Mouse (Mus musculus): Measurements from ENCODE around the gene Zbtb43. TPM values are rescaled to one million over a fixed set of nuclear protein-coding genes. Genes with fewer than 3 reads are reported as not detected.

Zbtb43 gene
- polyA plus RNA-seq, 1 experiment: 16.7 TPM

DNA sequence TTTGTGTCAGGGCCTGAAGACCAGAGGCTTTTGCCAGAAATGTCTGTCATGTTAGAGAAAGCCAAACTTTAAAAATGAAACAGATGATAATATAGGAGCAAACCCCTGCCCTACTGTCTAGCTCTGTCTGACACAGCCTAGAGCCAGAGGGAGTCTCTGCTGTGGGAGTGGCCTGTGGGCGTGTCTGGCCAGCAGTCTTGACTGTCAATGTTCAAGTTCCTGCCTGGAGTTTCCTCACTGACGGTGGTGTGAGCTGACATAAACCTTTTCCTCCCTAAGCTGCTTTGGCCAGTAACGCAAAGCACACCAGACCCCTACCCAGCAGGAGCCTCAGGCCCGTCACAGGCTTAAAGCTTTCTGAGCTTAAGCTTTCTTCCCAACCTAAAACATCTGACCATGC is 16.2 kb downstream of the Zbtb43 start:
- WGBS: 81% methylated on average over 4 of the region's 4 CpGs
- no peaks in the 10 kb centered on the region for H3K4me1 ChIP-seq (replicated peaks; ENCODE audit: control insufficient read depth, insufficient read depth, low read length)
- H3K36me3 ChIP-seq (ENCODE audit: control insufficient read depth, insufficient read depth, low read length): peaks cover 50% of the 10 kb centered on the region
- TF ChIP-seq POLR2A (IDR thresholded peaks at IDR 0.05; ENCODE audit: control insufficient read depth, extremely low read depth, insufficient read depth, low read length, poor library complexity) (no peak), CTCF (IDR thresholded peaks at IDR 0.05; ENCODE audit: borderline replicate concordance, control insufficient read depth, extremely low read depth, insufficient read depth, low read length, poor library complexity) (no peak)
- no peak overlapping the region for H3K4me3 ChIP-seq (ENCODE audit: control insufficient read depth, insufficient read depth, low read length)
- no peak for DNase-seq
- no peaks in the 10 kb centered on the region for H3K27me3 ChIP-seq (ENCODE audit: control insufficient read depth, insufficient read depth, low read length)
- H3K27ac ChIP-seq (ENCODE audit: control insufficient read depth, insufficient read depth, low read length): no peak overlapping the region

DNA sequence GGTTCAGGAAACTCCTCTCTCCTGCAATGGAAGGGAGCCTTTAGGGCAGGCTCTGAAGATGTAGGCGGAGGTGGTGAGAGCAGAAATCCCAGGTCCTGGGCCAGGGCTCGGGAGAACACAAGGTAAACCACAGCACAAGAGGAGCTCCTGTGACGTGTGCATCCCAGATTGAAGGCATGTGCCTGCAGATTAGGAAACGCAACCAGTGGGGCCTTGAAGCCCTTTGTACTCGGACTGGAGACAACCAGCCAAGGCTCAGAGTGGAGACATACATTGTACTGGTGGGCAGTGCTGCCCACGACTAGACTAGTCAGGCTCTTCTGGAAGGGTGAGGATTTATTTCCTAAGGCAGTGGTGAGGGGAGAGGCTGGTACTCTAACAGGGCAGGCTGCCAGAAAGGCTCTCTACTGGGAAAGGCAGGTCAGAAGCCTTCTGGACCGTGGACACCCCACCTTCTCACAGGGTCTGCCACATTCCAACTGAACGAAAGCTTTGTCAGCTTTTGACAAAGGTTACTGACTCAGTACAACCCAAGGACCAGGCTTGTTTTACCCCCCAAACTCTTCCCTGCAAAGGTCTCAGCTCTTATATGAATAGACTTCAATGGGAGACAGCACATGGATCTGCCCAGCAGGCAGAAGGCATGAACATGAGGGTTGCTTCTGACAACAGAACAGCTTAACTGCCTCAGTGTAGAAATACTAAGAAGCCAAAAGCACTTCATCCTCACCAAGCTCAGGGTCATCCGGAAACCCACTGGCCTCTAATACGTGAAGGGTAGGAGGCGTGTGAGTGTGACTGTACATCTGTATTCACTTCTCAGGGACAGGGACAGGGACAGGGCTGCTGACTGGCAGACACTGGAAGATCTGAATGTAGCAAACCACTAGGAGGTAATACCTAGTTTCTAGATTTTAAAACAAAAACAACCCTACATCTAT is 17.1 kb downstream of the Zbtb43 start:
- Histone ChIP-seq H3K27ac (ENCODE audit: control insufficient read depth, insufficient read depth, low read length) (no peak overlapping the region), H3K4me3 (ENCODE audit: control insufficient read depth, insufficient read depth, low read length) (no peak overlapping the region), H3K36me3 (ENCODE audit: control insufficient read depth, insufficient read depth, low read length) (peaks cover 50% of the 10 kb centered on the region), H3K4me1 (replicated peaks; ENCODE audit: control insufficient read depth, insufficient read depth, low read length) (no peaks in the 10 kb centered on the region), H3K27me3 (ENCODE audit: control insufficient read depth, insufficient read depth, low read length) (no peaks in the 10 kb centered on the region)
- DNase-seq: no peak
- 95% methylated on average over 11 of the region's 11 CpGs for WGBS
- no peak for TF ChIP-seq POLR2A (IDR thresholded peaks at IDR 0.05; ENCODE audit: control insufficient read depth, extremely low read depth, insufficient read depth, low read length, poor library complexity)
- TF ChIP-seq CTCF (IDR thresholded peaks at IDR 0.05; ENCODE audit: borderline replicate concordance, control insufficient read depth, extremely low read depth, insufficient read depth, low read length, poor library complexity): no peak

DNA sequence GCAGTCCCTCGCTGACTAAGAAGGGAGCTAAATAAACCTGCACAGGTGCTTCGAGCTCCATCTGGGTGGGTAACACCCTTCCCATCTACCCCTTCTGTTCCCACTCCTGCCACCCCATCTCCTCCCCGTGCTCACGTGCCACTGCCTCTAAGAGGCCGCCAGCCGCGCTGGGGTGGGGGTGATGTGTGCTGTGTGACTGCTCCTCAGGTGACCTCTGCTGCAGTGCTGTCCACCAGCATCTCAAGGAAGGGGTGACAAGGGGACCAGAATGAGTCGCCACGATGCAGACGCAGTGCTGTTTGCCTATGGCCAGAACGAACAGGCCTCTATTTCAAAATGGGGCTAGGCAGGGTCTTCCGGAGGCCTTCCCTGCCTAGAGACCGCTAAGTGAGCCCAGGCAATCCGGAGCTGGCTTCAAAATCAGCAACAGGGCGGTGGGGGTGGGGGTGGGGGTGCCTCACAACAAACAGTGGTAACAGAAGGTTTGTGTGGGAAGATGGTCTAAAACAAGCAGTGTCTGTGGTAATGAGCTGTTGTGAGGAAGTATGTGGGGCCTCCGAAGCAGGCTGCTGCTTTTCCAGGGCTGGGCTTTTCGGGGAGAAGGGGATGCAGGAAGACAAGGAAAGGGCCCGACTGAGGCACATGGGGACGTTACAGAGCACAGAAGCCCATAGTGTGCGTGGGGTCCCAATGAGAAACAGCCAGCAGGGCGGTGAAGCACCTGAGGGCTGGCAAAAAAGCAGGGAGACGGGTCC is 19.1 kb downstream of the Zbtb43 start:
- Histone ChIP-seq H3K4me3 (ENCODE audit: control insufficient read depth, insufficient read depth, low read length) (no peak overlapping the region), H3K27ac (ENCODE audit: control insufficient read depth, insufficient read depth, low read length) (no peak overlapping the region), H3K27me3 (ENCODE audit: control insufficient read depth, insufficient read depth, low read length) (no peaks in the 10 kb centered on the region), H3K36me3 (ENCODE audit: control insufficient read depth, insufficient read depth, low read length) (peaks cover 39% of the 10 kb centered on the region), H3K4me1 (replicated peaks; ENCODE audit: control insufficient read depth, insufficient read depth, low read length) (no peaks in the 10 kb centered on the region)
- WGBS: 97% methylated on average over 22 of the region's 22 CpGs
- TF ChIP-seq CTCF (IDR thresholded peaks at IDR 0.05; ENCODE audit: borderline replicate concordance, control insufficient read depth, extremely low read depth, insufficient read depth, low read length, poor library complexity): no peak
- TF ChIP-seq POLR2A (IDR thresholded peaks at IDR 0.05; ENCODE audit: control insufficient read depth, extremely low read depth, insufficient read depth, low read length, poor library complexity): no peak
- DNase-seq: no peak

DNA sequence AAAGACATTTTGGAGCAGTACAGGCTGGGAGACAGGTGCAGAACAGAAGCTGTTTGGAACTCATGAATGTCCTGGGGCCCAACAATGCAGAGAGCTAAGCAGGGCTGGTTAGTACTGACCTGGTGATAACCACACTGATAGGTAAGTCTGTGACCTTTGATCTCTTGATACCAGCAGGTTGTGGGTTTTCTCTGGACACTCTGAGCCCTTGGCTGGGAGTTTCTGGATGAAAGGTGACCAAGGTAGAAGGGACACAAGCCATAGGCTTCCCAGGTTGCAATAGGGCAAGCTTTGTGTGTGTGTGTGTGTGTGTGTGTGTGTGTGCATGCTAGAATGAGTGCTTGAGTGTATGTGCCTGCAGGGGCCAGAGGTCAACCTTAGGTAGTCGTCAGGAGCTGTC is 21.6 kb downstream of the Zbtb43 start:
- no peak for TF ChIP-seq POLR2A (IDR thresholded peaks at IDR 0.05; ENCODE audit: control insufficient read depth, extremely low read depth, insufficient read depth, low read length, poor library complexity)
- no peak for TF ChIP-seq CTCF (IDR thresholded peaks at IDR 0.05; ENCODE audit: borderline replicate concordance, control insufficient read depth, extremely low read depth, insufficient read depth, low read length, poor library complexity)
- Histone ChIP-seq H3K4me3 (ENCODE audit: control insufficient read depth, insufficient read depth, low read length) (no peak overlapping the region), H3K27ac (ENCODE audit: control insufficient read depth, insufficient read depth, low read length) (no peak overlapping the region), H3K27me3 (ENCODE audit: control insufficient read depth, insufficient read depth, low read length) (no peaks in the 10 kb centered on the region), H3K4me1 (replicated peaks; ENCODE audit: control insufficient read depth, insufficient read depth, low read length) (no peaks in the 10 kb centered on the region), H3K36me3 (ENCODE audit: control insufficient read depth, insufficient read depth, low read length) (peaks cover 19% of the 10 kb centered on the region)
- WGBS: 88% methylated on average over 1 of the region's 1 CpGs
- no peak for DNase-seq

DNA sequence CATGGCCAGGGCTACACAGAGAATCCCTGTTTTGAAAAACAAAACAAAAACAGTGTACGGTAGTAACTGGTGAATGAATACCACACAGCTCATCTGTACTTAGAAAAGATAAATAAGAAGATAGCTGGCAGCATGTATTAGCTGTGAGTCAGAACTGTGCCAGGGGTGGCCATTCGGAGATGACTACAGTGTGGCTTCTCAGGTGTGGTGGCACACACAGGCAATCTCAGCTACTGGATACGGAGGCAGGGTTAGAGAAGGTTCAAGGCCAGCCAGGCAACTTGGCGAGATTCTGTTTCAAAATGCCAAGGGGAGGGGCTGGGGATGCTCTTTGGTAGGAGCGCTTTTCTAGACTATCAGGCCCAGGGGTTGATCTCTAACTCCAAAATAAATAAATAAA is 22.6 kb downstream of the Zbtb43 start:
- 95% methylated on average over 5 of the region's 5 CpGs for WGBS
- no peak for DNase-seq
- Histone ChIP-seq H3K4me3 (ENCODE audit: control insufficient read depth, insufficient read depth, low read length) (no peak overlapping the region), H3K27me3 (ENCODE audit: control insufficient read depth, insufficient read depth, low read length) (no peaks in the 10 kb centered on the region), H3K4me1 (replicated peaks; ENCODE audit: control insufficient read depth, insufficient read depth, low read length) (no peaks in the 10 kb centered on the region), H3K27ac (ENCODE audit: control insufficient read depth, insufficient read depth, low read length) (no peak overlapping the region), H3K36me3 (ENCODE audit: control insufficient read depth, insufficient read depth, low read length) (peaks cover 13% of the 10 kb centered on the region)
- TF ChIP-seq CTCF (IDR thresholded peaks at IDR 0.05; ENCODE audit: borderline replicate concordance, control insufficient read depth, extremely low read depth, insufficient read depth, low read length, poor library complexity) (no peak), POLR2A (IDR thresholded peaks at IDR 0.05; ENCODE audit: control insufficient read depth, extremely low read depth, insufficient read depth, low read length, poor library complexity) (no peak)

DNA sequence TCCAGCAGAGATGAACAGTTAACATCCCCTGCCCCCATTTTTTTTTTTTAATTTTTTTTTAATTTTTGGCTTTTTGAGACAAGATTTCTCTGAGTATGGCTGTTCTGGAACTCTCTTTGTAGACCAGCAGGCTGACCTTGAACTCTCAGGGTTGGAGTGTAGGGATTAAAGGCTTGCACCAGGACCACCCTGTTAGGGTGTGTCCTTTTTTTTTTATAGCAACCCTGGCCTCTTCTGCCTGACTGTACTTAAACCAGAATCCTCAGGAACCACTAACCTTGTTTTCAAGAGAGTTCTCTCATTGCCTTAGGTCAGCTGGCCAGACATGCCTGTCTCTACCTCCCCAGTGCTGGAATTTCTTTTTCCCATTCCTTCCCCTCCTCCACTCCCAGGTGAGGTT is 23.5 kb downstream of the Zbtb43 start:
- Histone ChIP-seq H3K27me3 (ENCODE audit: control insufficient read depth, insufficient read depth, low read length) (no peaks in the 10 kb centered on the region), H3K4me3 (ENCODE audit: control insufficient read depth, insufficient read depth, low read length) (no peak overlapping the region), H3K27ac (ENCODE audit: control insufficient read depth, insufficient read depth, low read length) (no peak overlapping the region), H3K4me1 (replicated peaks; ENCODE audit: control insufficient read depth, insufficient read depth, low read length) (no peaks in the 10 kb centered on the region), H3K36me3 (ENCODE audit: control insufficient read depth, insufficient read depth, low read length) (peaks cover 7% of the 10 kb centered on the region)
- DNase-seq: no peak
- TF ChIP-seq POLR2A (IDR thresholded peaks at IDR 0.05; ENCODE audit: control insufficient read depth, extremely low read depth, insufficient read depth, low read length, poor library complexity) (no peak), CTCF (IDR thresholded peaks at IDR 0.05; ENCODE audit: borderline replicate concordance, control insufficient read depth, extremely low read depth, insufficient read depth, low read length, poor library complexity) (no peak)

All from thymus, adult 2 months (tissue).